Mouse (Mus musculus) heart, adult 2 months (tissue): ENCODE results near the gene 1700019N19Rik.
A peak's percentile ranks its signal among the peaks of the same experiment; 100 is the strongest.

ENCODE experiments used
- CTCF ChIP-seq: fragments of 200-600 bp; IDR thresholded peaks from 2 replicates; pipeline ENCODE4 v1.8.1; 2022; ENCODE audit warnings: antibody characterized with exemption, mild to moderate bottlenecking, moderate library complexity
- POLR2A ChIP-seq: fragments of 200-500 bp; IDR thresholded peaks from 2 replicates; pipeline ENCODE4 v1.6.1; 2011; ENCODE audit warnings: mild to moderate bottlenecking, low read depth, low read length, control low read depth; ENCODE audit not compliant: insufficient read depth

GRCm38 (mm10) chr19:58762848-58763541, 31.3 kb downstream of the 1700019N19Rik start:
- TF ChIP-seq CTCF: peak; percentile 85
- no peak for TF ChIP-seq POLR2A
